Mouse (Mus musculus): ENCODE measurements around the gene Otub2.

DNA sequence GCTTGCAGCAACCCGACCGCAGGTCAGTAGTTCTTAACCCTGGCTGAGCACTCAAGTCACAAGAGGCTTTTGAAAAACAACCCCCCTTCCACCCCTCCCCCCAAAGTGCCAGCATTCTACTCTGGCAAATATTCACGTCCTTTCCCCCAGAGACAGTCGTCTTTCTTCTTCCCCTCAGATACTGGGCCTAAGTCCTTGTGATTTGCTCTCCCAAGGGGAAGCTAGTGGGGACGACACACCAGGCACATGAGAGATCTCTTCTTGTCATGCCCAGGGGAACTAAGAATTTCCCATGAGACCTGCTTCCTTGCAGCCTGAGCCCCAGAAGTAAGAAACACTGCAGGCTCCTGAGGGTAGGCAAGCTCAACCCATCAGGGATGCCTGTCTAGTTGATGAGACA is 41.1 kb upstream of the Otub2 start:
- no peak for TF ChIP-seq POLR2A (IDR thresholded peaks at IDR 0.05; ENCODE audit: low read depth, low read length)
- TF ChIP-seq CTCF (IDR thresholded peaks at IDR 0.05; ENCODE audit: extremely low read depth, insufficient read length, insufficient replicate concordance, low read depth, low read length): no peak

All from small intestine, adult 2 months (tissue).